Mouse (Mus musculus): ENCODE measurements around the gene Zfp622.
"Not testable (repeated sequence)": the region's sequence is repeated elsewhere in the genome, so short reads cannot be mapped to it uniquely, and the experiment has no call there.

The Zfp622 gene

GRCm38 (mm10) chr15:25971596-25971995, 12.6 kb upstream of the Zfp622 start:
- DNase-seq (ENCODE audit: low read depth, low spot score), result no peak

DNA sequence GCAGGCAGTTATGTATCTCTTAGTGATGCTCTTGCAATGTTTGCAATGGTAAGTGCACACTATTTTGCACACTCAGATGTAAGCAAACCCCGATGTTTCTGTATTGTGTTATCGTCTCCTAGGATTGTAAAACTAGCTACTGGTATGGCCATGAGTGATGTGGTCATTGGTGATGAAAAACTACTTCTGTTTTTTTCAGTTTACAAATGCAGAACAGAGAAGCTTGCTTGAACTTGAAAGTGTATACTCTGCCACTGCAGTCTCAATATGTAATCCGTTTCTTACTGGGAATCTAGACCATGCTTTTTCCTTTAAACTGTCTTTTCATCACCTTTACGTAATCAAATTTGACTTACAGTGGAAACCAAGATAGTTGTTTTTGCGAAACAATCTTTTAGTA, 11.4 kb upstream of the Zfp622 start:
- no peak for DNase-seq (ENCODE audit: low read depth, low spot score)

- no peak for DNase-seq (ENCODE audit: low read depth, low spot score)
Measured at GRCm38 (mm10) chr15:25974352-25974751, 9.8 kb upstream of the Zfp622 start.

DNA sequence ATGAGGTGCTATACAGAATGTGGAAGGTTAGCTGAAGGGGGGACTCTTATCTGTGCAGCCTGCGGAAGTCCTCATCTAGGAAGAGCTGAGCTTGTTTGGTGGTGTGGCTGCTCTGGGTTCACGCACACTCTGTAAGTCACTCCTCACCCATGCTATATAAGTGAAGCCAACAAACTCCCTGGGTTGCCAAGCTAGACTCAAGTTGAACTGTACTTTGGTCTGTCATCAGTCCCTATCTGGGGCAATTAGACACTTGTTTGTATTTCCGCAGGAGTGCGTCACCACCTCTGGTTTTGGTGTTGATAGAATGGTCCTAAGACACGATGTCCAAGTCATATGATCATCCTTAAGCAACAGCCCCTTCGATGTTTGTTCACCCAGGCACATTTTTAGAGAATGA, 8.4 kb upstream of the Zfp622 start:
- no peak for DNase-seq (ENCODE audit: low read depth, low spot score)

DNA sequence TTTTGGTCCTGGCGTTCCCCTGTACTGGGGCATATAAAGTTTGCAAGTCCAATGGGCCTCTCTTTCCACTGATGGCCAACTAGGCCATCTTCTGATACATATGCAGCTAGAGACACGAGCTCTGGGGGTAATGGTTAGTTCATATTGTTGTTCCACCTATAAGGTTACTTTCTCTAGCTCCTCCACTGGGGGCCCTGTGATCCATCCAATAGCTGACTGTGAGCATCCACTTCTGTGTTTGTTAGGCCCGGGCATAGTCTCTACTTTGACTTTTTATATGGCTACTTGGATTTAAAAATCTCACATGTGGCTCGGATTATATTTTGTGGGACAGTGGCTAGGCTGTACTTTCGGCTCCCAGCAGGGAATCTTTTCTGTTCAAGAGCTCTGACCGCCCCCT, 552 bp upstream of the Zfp622 start:
- DNase-seq (ENCODE audit: low read depth, low spot score), result not testable (repeated sequence)

GRCm38 (mm10) chr15:25984734-25985492, 747 bp downstream of the Zfp622 start:
- no peak for DNase-seq (ENCODE audit: low read depth, low spot score)

DNA sequence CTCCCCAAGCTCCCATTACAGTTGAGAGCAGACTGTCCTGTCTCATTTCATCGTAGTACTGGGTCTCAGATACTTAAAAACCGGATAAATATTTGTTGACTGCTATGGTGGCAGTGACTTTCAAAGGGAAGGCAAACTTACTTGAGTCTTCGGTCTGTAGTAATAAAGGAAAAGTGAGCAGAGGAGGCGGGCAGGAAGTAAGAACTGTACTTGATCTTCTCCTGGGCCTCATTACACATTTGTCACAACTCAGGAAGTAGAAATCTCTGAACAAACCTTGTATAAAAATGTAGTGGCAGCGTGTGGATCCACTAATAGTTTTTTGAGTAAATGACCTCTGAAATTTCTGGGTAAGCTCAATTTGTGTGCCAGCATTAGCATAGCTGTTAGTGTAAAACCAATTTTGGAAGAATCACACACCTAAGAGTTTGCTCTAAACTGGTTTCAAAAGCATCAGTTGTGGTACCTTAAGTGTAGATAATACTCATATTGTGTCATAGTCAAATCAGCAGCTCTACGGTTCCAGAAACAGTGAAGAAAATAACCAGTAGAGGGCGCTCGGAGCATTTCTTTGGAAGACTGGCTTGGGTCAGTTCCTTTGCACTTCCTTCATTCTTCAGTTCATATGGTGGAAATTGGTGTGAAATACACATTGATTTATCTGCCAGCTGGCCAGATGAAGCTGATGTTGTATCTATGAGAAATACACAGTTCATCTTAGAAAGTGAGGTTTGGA, 9.0 kb downstream of the Zfp622 start:
- DNase-seq (ENCODE audit: low read depth, low spot score), result peak; percentile 31

- DNase-seq (ENCODE audit: low read depth, low spot score), result peak; percentile 56
Measured at GRCm38 (mm10) chr15:25995521-25995920, 11.4 kb downstream of the Zfp622 start.

DNA sequence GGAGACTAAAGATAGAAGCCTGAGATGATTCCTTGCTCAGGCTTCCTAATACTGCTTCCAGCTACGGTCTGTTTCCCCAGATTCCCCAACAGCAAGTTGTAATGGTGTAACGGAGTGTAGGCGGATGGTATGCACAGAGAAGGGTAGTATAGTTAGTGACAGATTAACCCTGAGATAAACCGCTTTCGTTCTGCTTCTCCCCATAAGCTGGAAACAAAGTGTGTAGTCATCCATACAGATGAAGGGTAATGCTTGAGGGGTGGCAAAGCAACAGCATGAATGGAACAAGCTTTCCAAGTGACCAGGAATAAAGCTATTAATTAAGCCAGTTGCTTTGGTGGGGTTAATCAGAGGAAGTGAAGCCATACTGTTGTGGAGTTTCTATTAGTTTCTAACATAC, 15.4 kb downstream of the Zfp622 start:
- DNase-seq (ENCODE audit: low read depth, low spot score), result not testable (repeated sequence)

GRCm38 (mm10) chr15:26008621-26009020, 24.5 kb downstream of the Zfp622 start:
- DNase-seq (ENCODE audit: low read depth, low spot score), result no peak

DNA sequence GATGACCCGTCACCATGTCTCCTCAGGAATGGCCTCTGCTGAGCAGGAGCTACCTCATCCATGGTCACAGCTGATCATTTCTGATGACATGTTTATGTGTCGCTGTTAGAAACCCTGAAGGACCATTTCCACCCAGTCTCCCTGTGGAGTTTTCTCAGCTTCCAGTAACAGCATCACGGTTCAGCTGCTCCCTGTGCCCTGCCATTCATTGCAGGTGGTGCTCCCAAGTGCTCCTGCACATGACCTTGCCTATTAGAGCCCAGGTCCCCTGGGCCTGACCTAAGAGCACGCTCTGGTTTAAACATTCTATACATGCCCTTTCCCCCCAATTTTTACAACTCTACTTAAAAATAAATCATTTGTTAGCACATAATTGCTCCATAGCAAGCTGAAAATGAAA, 28.7 kb downstream of the Zfp622 start:
- no peak for DNase-seq (ENCODE audit: low read depth, low spot score)

DNA sequence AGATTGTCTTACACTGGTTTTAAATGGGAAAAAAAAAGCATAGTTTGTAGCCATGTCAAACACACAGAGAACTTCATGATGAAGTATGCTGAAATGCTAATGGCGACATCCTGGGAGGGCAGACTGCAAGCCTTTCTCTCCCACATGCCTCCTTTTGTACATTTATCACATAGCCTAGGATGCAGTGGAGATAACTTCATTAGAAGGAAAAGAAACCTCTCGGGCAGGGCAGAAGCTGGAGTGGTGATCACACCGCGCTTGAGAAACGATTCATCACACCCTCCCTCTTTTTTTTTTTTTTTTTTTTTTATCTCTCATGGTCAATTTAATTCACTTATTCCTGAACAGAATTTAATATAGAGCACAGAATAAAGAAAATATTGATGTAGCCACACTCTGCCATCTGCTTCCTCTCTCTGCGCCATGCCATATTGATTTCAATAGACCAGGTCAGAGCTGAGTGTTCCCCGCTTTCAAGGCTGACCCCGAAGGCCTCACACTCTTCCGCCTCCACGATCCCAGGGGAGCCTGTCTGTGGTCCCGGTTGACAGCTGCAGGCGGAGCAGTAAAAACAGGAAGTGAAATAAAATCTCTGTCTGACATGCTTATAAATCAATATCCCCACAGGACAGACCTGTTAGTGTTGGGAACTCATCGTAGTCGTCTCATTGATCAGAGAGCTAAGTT, 32.0 kb downstream of the Zfp622 start:
- no peak for DNase-seq (ENCODE audit: low read depth, low spot score)

DNA sequence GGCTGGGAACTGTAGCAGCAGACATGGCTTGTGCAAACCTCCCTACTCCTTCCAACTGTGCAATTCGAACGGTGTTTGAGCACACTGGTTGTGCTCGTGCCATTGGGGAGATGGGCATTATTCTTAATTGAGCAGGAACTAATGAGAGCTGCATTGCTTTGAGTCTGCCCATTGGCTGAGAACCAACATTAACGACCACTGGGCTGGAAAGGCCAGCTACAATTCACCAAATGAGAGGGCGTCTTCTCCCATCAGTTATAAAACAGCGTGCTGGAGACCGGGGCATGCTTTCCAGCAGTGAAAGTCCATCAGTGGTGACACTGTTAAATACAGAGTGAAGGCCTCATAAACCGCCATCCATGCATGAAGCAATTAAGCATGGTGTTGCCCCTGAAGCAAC, 37.6 kb downstream of the Zfp622 start:
- peak; percentile 8 for DNase-seq (ENCODE audit: low read depth, low spot score)

GRCm38 (mm10) chr15:26022636-26023035, 38.5 kb downstream of the Zfp622 start:
- no peak for DNase-seq (ENCODE audit: low read depth, low spot score)

- no peak for DNase-seq (ENCODE audit: low read depth, low spot score)
Measured at GRCm38 (mm10) chr15:26031692-26032091, 47.5 kb downstream of the Zfp622 start.

DNA sequence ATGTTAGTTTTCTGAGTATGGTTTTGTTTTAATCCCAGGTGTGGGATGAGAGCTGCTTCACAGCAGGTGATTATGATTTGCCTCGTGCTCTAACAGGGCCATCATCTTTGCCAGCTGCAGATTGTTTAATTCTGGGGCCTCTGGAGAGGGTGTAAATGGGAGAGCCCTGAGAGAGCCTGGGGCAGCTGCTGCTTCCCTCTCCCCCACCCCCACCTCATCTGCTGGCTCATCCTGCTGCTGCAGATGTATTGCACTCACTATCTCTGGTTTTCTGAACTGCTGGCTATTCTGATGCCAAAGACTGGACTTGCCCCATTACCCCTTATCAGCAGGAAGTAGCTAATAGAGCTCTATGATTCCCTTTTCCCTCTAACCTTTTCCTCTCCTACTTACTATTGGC, 56.4 kb downstream of the Zfp622 start:
- DNase-seq (ENCODE audit: low read depth, low spot score), result no peak

DNA sequence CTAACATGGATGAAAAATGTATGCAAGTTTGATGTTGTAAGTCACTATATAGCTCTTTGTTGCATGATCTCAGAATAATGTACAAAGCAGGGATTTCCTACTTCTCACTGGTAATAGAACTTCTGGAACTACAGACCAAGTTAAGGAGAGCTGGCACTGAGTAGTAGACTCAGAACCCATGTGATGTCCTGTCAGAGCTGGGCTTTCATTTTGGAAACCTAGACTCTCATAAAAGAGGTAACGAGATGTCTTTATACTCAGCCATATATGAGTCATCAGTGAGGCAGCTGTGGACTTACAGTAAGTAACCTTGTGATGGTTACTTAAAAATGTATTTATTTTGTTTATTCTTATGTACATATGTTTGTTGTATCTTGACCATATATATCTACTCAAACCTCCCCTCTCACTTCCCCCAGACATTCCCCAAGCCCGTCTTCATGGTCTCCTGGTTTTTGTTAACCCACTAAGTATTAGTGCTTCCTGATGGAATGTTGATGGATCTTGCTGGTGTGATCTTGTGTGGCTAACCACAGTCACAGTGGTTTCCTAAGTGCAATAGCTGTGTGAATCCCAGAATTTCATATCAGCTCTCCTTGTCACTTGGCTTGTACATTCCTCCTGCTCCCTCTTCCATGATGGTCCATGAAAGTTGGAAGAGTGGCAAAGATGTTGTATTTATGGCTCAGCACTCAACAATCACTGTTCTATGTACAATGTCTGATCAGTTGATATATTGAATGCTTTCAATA, 57.2 kb downstream of the Zfp622 start:
- no peak for DNase-seq (ENCODE audit: low read depth, low spot score)
